Mouse (Mus musculus): ENCODE measurements around the gene Lhfpl3.

DNA sequence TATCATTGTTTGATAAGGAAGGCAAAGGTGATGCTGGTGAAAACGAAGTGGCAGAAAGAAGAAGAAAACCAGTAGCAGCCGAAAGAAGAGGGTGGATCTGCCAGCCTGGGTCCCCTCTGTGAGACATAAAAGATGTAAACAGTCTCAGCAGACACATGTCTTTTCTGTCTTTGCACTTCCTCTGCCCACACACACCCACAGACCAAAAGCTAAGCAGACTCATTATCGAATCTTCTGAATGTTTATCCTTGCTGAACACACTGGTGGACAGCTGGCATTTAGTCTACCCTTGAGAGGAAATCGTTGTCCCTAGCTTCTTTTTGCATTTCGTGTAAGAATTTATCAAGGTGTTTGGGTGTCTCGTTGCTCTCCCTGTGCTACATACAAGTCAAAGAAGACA lies 443.8 kb downstream of the Lhfpl3 start:
- TF ChIP-seq CTCF (IDR thresholded peaks at IDR 0.05; ENCODE audit: extremely low read depth, insufficient read depth, low read length) (no peak), POLR2A (IDR thresholded peaks at IDR 0.05; ENCODE audit: extremely low read depth, insufficient read depth, low read length) (no peak)
